Mouse (Mus musculus) forebrain, postnatal 0 days (tissue): ENCODE results near the gene Hdac4. TPM values are rescaled to one million over a fixed set of nuclear protein-coding genes. Genes with fewer than 3 reads are reported as not detected.

Experiments used
- ATAC-seq: fragments of 200-750 bp; cut with Nextera tagmentation; 2 replicates; pipeline ENCODE4 v1.8.0; 2017; ENCODE audit warnings: mild to moderate bottlenecking, moderate library complexity
- DNase-seq: peaks from one replicate; pipeline ENCODE4 v3.0.0-alpha.2; 2015
- H3K27ac ChIP-seq: fragments of 300-500 bp; sonication (generic); 2 replicates; pipeline ENCODE4 v1.5.1; 2014; ENCODE audit warnings: low read depth, mild to moderate bottlenecking, antibody characterized with exemption, low read length, moderate library complexity, mixed read lengths
- H3K27me3 ChIP-seq: fragments of 300-500 bp; sonication (generic); 2 replicates; pipeline ENCODE4 v1.6.1; 2014; ENCODE audit warnings: mild to moderate bottlenecking, low read length, mixed read lengths; ENCODE audit not compliant: insufficient read depth
- H3K36me3 ChIP-seq: fragments of 300-500 bp; sonication (generic); 2 replicates; pipeline ENCODE4 v1.6.1; 2014; ENCODE audit warnings: mild to moderate bottlenecking, moderate library complexity; ENCODE audit not compliant: insufficient read depth
- H3K4me1 ChIP-seq: fragments of 300-500 bp; sonication (generic); 2 replicates; pipeline ENCODE4 v1.6.1; 2014; ENCODE audit warnings: antibody characterized with exemption; ENCODE audit not compliant: insufficient read depth
- H3K4me2 ChIP-seq: fragments of 300-500 bp; sonication (generic); 2 replicates; pipeline ENCODE4 v1.6.1; 2014; ENCODE audit warnings: low read depth, mild to moderate bottlenecking, moderate library complexity
- H3K4me3 ChIP-seq: fragments of 300-500 bp; sonication (generic); 2 replicates; pipeline ENCODE4 v1.5.1; 2014; ENCODE audit warnings: low read depth, low read length, mixed read lengths
- H3K9ac ChIP-seq: fragments of 300-500 bp; sonication (generic); 2 replicates; pipeline ENCODE4 v1.6.1; 2014; ENCODE audit warnings: mild to moderate bottlenecking
- H3K9me3 ChIP-seq: fragments of 300-500 bp; sonication (generic); 2 replicates; pipeline ENCODE4 v1.6.1; 2016; ENCODE audit warnings: low read length
- CTCF ChIP-seq: sonication (generic); IDR thresholded peaks from 2 replicates; pipeline ENCODE4 v1.5.1; 2016; ENCODE audit warnings: antibody characterized with exemption, control low read depth, low read depth
- WGBS: fragments of 180-500 bp; shearing (Covaris S2); extraction: QIAGEN DNeasy Blood & Tissue Kit; methylation state at CpG from one replicate; pipeline ENCODE4 v1.1.7; 2014; 5-methylcytosine and 5-hydroxymethylcytosine counted together
- polyA plus RNA-seq: library from polyadenylated mRNA; unstranded; fragments of >200 nt; fragmentation: Nextera tagmentation; extraction: Ambion mirVana; gene quantifications from 2 replicates; pipeline ENCODE4 v1.2.1, GENCODE M21; 2015
- total RNA-seq: library from RNA; depleted of rRNA; stranded (reverse); fragments of >200 nt; gene quantifications from 2 replicates; pipeline ENCODE4 v1.2.3, GENCODE M21; 2014

Hdac4 gene
- total and polyA plus RNA-seq, 2 experiments from 2014 or later, result 21.3 to 57.0 TPM

DNA sequence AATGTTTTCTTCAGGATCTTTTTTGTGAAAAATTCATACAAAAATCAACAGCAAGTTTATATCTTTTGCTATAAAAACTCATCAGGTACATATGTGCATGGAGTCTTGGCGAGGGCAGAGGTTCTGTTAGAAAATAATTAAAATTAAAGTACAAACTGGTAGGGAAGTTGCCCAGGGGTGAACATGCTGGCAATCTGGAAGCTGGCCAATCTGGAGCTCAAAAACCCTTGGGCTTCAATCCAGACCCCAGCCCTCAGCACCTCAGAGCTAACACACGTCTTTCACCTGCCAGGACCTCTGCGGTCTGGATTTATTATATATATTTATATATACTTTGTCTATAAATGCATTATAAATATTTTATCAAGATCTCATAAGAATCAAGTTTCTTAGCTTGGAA, 263.7 kb downstream of the Hdac4 start:
- no peaks in the 10 kb centered on the region for H3K9me3 ChIP-seq

GRCm38 (mm10) chr1:91931196-91931595, 264.3 kb downstream of the Hdac4 start:
- Histone ChIP-seq H3K4me2 (no peak overlapping the region), H3K9ac (no peak overlapping the region), H3K9me3 (no peaks in the 10 kb centered on the region), H3K27me3 (no peaks in the 10 kb centered on the region), H3K4me1 (no peaks in the 10 kb centered on the region), H3K36me3 (peaks cover 47% of the 10 kb centered on the region), H3K27ac (no peak overlapping the region), H3K4me3 (no peak overlapping the region)
- no peak for DNase-seq
- no peak for TF ChIP-seq CTCF
- ATAC-seq, result no peak
- WGBS, result 92% methylated on average over 10 of the region's 10 CpGs

More for the DNA sequence above, 263.7 kb downstream of the Hdac4 start:
- no peak overlapping the region for H3K9ac ChIP-seq
- no peak overlapping the region for H3K27ac ChIP-seq
- 50% methylated on average over 3 of the region's 3 CpGs for WGBS
- no peaks in the 10 kb centered on the region for H3K4me1 ChIP-seq
- H3K4me2 ChIP-seq, result no peak overlapping the region
- no peak for TF ChIP-seq CTCF
- no peak for DNase-seq
- H3K36me3 ChIP-seq, result peaks cover 51% of the 10 kb centered on the region
- no peak overlapping the region for H3K4me3 ChIP-seq
- no peaks in the 10 kb centered on the region for H3K27me3 ChIP-seq
- no peak for ATAC-seq

GRCm38 (mm10) chr1:91929051-91929450, 266.4 kb downstream of the Hdac4 start:
- no peak overlapping the region for H3K4me3 ChIP-seq
- H3K27me3 ChIP-seq, result no peaks in the 10 kb centered on the region
- H3K9ac ChIP-seq, result no peak overlapping the region
- ATAC-seq (no peak), DNase-seq (no peak)
- H3K9me3 ChIP-seq, result no peaks in the 10 kb centered on the region
- no peak for TF ChIP-seq CTCF
- peaks cover 39% of the 10 kb centered on the region for H3K36me3 ChIP-seq
- no peak overlapping the region for H3K4me2 ChIP-seq
- H3K27ac ChIP-seq, result no peak overlapping the region
- H3K4me1 ChIP-seq, result no peaks in the 10 kb centered on the region
- WGBS, result 93% methylated on average over 13 of the region's 13 CpGs

DNA sequence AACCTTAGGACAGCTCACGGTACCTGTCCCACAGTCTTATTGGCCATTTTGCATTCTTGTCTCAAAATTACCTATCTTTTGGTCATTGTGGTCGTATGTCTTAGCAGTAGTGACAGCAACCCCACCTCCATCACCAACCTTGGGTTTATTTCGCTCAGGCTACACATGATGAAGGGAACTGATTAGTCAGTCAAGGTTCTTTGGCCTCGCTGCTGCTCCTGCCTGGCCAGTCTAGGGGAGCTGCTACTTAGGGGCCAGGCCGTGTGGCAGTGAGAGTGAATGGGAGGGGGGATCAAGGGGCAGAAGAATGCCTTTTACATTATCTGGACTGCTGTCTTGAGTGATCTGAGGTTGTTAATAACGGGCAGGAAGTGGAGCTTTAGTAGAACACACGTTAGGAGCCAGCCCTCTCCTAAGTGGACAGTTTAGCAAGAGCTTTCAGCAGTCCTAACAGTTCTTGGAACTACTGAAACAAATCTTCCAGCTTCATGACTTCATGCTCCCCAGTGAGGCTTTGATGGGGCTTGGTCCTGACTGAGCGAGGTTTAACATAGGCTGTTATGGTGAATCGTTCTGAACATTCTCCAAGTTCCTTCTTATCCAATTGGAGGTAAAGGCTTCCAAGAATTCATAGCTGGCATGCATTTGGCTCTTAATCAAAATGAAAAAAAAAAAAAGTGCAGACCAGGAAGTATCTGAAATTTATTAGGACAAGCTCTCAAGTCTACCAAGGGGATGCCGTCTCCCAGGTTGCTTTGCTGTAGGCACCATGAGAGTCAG, 267.8 kb downstream of the Hdac4 start:
- no peak for TF ChIP-seq CTCF
- H3K27me3 ChIP-seq, result no peaks in the 10 kb centered on the region
- H3K4me1 ChIP-seq, result no peaks in the 10 kb centered on the region
- H3K36me3 ChIP-seq, result peaks cover 26% of the 10 kb centered on the region
- no peak overlapping the region for H3K9ac ChIP-seq
- H3K4me2 ChIP-seq, result no peak overlapping the region
- WGBS, result 87% methylated on average over 10 of the region's 10 CpGs
- no peaks in the 10 kb centered on the region for H3K9me3 ChIP-seq
- H3K27ac ChIP-seq, result no peak overlapping the region
- no peak overlapping the region for H3K4me3 ChIP-seq
- ATAC-seq (no peak), DNase-seq (no peak)

DNA sequence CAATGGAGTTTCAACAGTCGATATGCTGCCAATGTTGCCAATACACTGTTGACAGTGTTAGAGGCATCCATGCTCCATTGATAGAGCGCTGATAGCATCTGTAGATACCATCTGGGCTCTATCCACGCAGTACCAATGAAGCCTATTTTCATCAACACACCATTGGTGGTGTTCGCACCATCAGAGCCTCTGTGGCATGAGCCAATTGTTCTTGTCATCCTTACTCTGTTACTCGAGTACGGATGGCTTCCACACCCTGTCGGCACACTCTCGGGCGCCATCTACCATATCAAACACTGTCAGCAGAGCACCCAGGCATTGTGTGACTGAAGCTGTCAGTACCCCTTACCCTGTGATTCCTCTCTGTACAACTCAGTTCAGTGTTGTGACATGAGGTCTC, 271.9 kb downstream of the Hdac4 start:
- Histone ChIP-seq H3K4me1 (no peaks in the 10 kb centered on the region), H3K9ac (no peak overlapping the region), H3K27ac (no peak overlapping the region), H3K36me3 (peaks cover 8% of the 10 kb centered on the region; the same call in 1 of the 2 replicates), H3K9me3 (no peaks in the 10 kb centered on the region), H3K4me3 (no peak overlapping the region), H3K4me2 (no peak overlapping the region), H3K27me3 (no peaks in the 10 kb centered on the region)
- peak; percentile 54; the same call in 1 of the 2 replicates for ATAC-seq
- TF ChIP-seq CTCF, result no peak
- 91% methylated on average over 9 of the region's 9 CpGs for WGBS
- no peak for DNase-seq

DNA sequence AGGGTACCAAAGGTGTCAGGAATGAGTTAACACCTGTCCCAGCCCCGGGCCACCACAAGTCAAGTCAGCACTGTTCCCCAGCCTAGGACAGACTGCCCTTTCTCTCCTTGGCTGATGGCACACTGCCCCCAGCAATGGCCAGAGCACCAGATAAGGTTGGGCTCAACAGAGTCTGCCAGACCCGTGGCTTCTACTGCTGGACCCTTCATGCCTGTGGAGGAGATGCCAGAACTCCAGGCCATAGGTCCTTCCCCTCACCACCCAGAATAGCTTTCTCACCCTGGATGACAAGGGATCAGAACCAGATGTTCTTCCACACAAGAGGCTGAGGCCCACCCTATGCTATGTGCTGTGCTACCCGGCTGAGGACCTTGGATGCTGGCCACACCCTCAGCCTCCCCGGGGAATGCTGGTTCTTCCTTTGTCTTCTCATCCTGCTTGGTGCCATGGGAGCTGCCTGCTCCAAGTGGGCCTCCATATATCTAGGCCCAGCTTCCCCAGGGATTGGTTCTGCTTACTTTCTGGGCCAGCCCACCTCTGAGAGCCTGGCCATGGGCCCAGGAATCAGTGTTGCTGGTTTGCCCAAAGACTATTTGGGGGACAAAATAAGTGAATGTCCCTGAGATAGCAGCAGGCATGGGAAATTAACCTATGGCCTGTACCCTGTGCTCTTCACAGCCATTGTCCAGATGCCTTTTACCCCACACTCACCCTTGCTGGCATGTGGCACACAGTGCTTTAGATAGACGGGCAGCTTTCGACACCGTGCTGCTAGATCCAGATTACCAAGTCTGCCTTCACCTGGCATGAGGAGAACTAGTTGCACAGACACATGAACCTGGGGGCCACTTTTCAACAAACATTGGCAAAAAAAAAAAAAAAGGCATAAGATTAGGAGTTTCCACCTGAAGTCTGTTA, 273.0 kb downstream of the Hdac4 start:
- no peak overlapping the region for H3K9ac ChIP-seq
- no peak overlapping the region for H3K27ac ChIP-seq
- H3K9me3 ChIP-seq, result no peaks in the 10 kb centered on the region
- no peak overlapping the region for H3K4me3 ChIP-seq
- WGBS, result 78% methylated on average over 7 of the region's 7 CpGs
- H3K27me3 ChIP-seq, result no peaks in the 10 kb centered on the region
- no peak overlapping the region for H3K4me2 ChIP-seq
- ATAC-seq, result no peak
- H3K4me1 ChIP-seq, result no peaks in the 10 kb centered on the region
- no peak for DNase-seq
- no peak for TF ChIP-seq CTCF
- no peaks in the 10 kb centered on the region for H3K36me3 ChIP-seq

DNA sequence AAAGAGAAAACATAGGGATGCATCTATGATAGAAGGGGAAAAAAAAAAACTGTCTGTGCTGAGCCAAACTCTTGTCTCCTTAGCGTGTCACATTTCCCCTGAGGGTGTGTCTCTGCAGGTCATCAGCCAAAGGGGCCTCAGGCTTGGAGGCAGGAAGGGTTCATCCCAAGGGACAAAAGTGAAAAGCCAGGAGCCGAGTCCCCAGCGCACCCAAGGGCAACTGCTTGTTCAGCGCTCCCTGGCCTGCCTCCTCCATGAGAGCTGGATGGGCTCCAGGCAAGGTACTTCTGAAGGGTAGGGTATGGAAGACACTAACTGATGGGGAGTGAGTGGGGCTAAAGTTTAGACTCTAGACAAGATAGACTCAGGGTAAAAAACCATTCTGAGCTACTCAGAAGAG, 273.8 kb downstream of the Hdac4 start:
- Histone ChIP-seq H3K9me3 (no peaks in the 10 kb centered on the region), H3K27me3 (no peaks in the 10 kb centered on the region), H3K4me3 (no peak overlapping the region), H3K4me1 (no peaks in the 10 kb centered on the region), H3K4me2 (no peak overlapping the region), H3K27ac (no peak overlapping the region), H3K9ac (no peak overlapping the region), H3K36me3 (no peaks in the 10 kb centered on the region)
- TF ChIP-seq CTCF, result no peak
- DNase-seq (no peak), ATAC-seq (no peak)
- 92% methylated on average over 4 of the region's 4 CpGs for WGBS
